Mouse (Mus musculus) embryonic facial prominence, embryonic 10.5 days (tissue): Measurements from ENCODE around the gene Rai1. TPM values are rescaled to one million over a fixed set of nuclear protein-coding genes. Genes with fewer than 3 reads are reported as not detected.

Source experiments
- DNase-seq: peaks from one replicate; pipeline ENCODE4 v3.0.0-alpha.2; 2017; ENCODE audit warnings: low spot score
- H3K27ac ChIP-seq: fragments of 300-500 bp; sonication (generic); replicated peaks from 2 replicates; pipeline ENCODE4 v1.5.1; 2016; ENCODE audit warnings: mild to moderate bottlenecking
- H3K27me3 ChIP-seq: fragments of 300-500 bp; sonication (generic); replicated peaks from 2 replicates; pipeline ENCODE4 v1.6.1; 2016; ENCODE audit warnings: low read depth, mild to moderate bottlenecking; ENCODE audit not compliant: poor library complexity, severe bottlenecking
- H3K36me3 ChIP-seq: fragments of 300-500 bp; sonication (generic); replicated peaks from 2 replicates; pipeline ENCODE4 v1.6.1; 2016; ENCODE audit warnings: mild to moderate bottlenecking, moderate library complexity
- H3K4me1 ChIP-seq: fragments of 300-500 bp; sonication (generic); 2 replicates; pipeline ENCODE4 v1.6.1; 2016
- H3K4me3 ChIP-seq: fragments of 300-500 bp; sonication (generic); 2 replicates; pipeline ENCODE4 v1.5.1; 2016; ENCODE audit warnings: mild to moderate bottlenecking, moderate library complexity
- H3K9me3 ChIP-seq: fragments of 300-500 bp; sonication (generic); 2 replicates; pipeline ENCODE4 v1.6.1; 2016; ENCODE audit warnings: mild to moderate bottlenecking
- WGBS: fragments of 180-500 bp; shearing (Covaris S2); methylation state at CpG from one replicate; pipeline ENCODE4 v1.1.7; 2016; 5-methylcytosine and 5-hydroxymethylcytosine counted together
- polyA plus RNA-seq: library from polyadenylated mRNA; unstranded; fragments of >200 nt; fragmentation: Nextera tagmentation; extraction: Ambion mirVana; gene quantifications from 2 replicates; pipeline ENCODE4 v1.2.1, GENCODE M21; 2016

The Rai1 gene
- polyA plus RNA-seq, 1 experiment from 2014 or later: 33.8 TPM

DNA sequence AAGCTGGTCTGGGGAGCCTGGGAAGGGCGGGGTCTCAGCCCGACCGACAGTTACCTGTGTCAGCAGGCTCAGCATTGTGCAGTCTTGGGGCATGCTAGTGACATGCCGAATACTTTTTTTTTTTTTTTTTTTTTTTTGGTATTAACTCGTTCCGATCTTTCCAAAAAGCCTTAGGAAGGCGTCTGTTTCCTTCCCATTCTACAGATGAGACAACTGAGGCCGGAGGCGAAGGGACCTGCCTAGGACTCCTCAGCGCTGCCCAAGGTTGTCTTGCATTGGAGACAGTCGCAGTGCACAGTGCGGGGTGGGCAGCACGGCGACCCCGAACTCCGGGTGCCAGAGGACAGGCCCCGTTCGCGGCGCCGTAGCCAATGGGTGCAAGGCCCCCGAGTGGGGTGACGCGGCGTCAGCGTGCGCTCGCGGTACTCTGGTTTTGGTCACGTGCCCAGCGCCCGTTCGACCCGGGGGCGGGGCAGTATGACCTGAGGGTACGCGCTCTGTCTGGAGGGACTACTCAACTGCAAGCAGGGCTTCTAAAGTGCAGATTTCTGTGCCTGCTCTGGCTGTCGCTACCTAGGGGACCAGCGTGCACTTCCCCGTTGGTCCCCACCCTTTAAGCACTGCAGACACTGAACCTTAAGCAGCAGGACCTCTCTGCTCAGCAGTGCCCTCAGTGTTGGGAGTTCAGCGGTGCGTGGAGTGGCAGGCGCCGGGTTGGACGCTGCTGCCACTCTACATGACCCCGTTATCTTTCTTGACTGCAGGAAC lies 117.8 kb downstream of the Rai1 start, which contains the start of gene Srebf1:
TSS of gene Srebf1 (minus strand) at position 113 of the 768 bp plus-strand sequence.
- peaks cover 61% of the 10 kb centered on the region for H3K4me1 ChIP-seq
- H3K4me3 ChIP-seq: peak within 1 kb of the TSS; percentile 58
- H3K27ac ChIP-seq: peak within 1 kb of the TSS; percentile 75
- 6% methylated on average over 46 of the region's 46 CpGs for WGBS
- peaks cover 13% of the 10 kb centered on the region for H3K36me3 ChIP-seq
- peaks cover 4% of the 10 kb centered on the region; the same call in 1 of the 2 replicates for H3K27me3 ChIP-seq
- no peaks in the 10 kb centered on the region for H3K9me3 ChIP-seq
- DNase-seq: peak; percentile 91

DNA sequence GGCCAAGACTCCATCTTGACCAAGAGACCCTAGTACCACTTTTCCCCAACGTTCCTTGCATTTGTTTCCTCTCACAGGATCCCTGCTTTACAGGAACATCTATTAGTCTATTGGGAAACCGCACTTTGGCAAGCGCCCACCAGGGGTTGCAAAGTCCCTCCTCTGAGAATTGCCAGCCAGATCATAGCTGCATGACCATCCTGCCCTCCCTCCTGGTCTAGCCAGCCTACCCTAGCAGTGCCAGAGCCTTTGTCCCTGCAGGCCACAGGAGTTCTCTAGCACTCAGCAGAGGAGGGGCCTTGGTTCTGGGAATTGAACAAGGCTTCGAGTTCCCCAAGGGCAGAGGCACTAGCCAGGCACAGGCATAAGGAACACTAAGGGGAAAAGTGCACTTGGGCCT lies 119.9 kb downstream of the Rai1 start:
- H3K4me3 ChIP-seq: no peak overlapping the region
- peaks cover 64% of the 10 kb centered on the region for H3K4me1 ChIP-seq
- H3K36me3 ChIP-seq: peaks cover 2% of the 10 kb centered on the region; the same call in 1 of the 2 replicates
- WGBS: 52% methylated on average over 4 of the region's 4 CpGs
- H3K9me3 ChIP-seq: no peaks in the 10 kb centered on the region
- peaks cover 4% of the 10 kb centered on the region; the same call in 1 of the 2 replicates for H3K27me3 ChIP-seq
- DNase-seq: no peak
- peak overlapping the region; percentile 16; the same call in 1 of the 2 replicates for H3K27ac ChIP-seq

DNA sequence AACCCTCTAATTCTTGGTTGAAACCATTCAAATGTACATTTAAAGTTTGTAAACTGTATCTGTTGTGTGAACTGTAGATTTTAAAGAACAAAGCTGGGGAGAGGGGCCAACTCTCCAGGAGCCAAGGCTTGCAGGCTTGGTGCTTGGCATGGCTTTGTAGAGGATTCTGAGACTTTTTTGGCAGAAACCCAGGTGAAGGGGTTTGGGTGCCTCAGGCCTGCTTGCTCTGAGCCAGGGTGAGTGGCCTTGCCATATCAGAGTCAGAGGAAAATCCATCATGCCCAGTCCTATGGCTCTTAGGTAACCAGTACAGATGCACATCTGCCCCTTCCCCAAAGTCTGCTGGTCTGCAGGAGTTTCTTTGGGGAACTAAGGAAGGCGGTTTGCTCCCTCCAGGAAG lies 121.1 kb downstream of the Rai1 start:
- 69% methylated on average over 1 of the region's 1 CpGs for WGBS
- no peak overlapping the region for H3K4me3 ChIP-seq
- no peak for DNase-seq
- H3K4me1 ChIP-seq: peaks cover 63% of the 10 kb centered on the region
- peaks cover 4% of the 10 kb centered on the region; the same call in 1 of the 2 replicates for H3K27me3 ChIP-seq
- no peak overlapping the region for H3K27ac ChIP-seq
- H3K9me3 ChIP-seq: no peaks in the 10 kb centered on the region
- H3K36me3 ChIP-seq: peaks cover 4% of the 10 kb centered on the region; the same call in 1 of the 2 replicates

DNA sequence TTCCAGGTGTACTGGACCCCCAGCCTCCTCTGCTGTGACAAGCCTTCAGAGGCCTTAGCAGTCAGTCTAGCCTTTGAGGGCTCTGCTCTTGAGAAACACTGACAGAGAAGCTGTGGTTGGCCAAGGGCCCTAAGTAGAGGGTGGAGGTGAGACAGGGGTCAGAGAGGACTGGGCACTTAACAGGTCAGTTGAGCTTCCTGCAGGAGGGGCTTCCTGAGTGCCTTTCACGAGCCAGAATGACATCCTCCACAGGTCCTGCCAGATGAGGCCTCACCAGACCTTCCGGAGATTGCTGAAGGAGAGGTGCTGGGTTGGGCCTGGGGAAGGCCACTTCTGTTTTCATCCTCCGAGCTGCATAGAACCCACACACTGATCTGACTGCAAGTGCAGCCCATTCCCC lies 123.7 kb downstream of the Rai1 start:
- no peak overlapping the region for H3K4me3 ChIP-seq
- 71% methylated on average over 3 of the region's 3 CpGs for WGBS
- no peak overlapping the region for H3K27ac ChIP-seq
- no peaks in the 10 kb centered on the region for H3K9me3 ChIP-seq
- no peak for DNase-seq
- no peaks in the 10 kb centered on the region for H3K27me3 ChIP-seq
- peaks cover 58% of the 10 kb centered on the region for H3K4me1 ChIP-seq
- peaks cover 4% of the 10 kb centered on the region; the same call in 1 of the 2 replicates for H3K36me3 ChIP-seq

DNA sequence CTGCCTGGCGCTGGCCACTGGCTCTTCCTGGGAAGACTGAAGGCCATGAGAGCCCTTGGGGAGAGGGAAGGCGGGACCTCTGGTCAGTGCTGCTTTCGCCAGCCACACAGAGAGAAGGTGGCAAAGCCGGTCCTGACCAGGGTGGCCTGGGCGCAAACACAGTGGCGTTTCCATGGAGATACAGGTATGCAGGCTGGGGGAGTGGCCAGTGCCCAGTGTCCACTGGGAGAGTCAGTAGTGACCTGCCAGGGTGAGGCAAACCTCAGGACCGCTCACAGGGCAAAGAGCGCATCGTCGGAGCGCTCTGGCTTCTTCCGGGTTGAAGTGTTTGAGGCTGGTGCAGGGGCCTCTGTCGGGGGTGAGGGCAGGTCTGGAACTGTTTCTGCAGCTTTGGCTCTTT lies 125.0 kb downstream of the Rai1 start:
- Histone ChIP-seq H3K27ac (peak overlapping the region; percentile 46; the same call in 1 of the 2 replicates), H3K4me1 (peaks cover 55% of the 10 kb centered on the region)
- WGBS: 66% methylated on average over 13 of the region's 13 CpGs

DNA sequence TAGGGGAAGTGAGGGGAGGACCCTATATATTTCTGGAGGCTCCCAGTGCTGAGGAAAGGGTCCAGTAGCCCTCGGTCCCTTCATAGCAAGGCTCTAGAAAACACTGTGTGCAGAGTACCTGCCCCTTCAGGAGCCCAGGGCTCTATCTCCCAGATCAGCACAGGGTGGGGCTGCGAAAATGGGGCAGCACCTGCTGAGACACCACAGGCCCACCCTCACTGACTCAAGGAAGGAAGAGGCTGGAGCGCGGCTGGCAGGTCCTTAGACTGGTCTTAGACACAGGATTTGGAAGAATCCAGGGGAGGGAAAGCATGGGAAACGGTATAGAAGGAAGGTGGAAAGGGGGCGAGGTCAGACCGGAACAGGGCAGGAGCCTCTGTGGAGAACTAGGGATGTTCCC lies 125.7 kb downstream of the Rai1 start:
- Histone ChIP-seq H3K9me3 (no peaks in the 10 kb centered on the region), H3K27ac (peak overlapping the region; percentile 46), H3K4me1 (peaks cover 55% of the 10 kb centered on the region), H3K36me3 (peaks cover 7% of the 10 kb centered on the region; the same call in 1 of the 2 replicates), H3K27me3 (no peaks in the 10 kb centered on the region), H3K4me3 (no peak overlapping the region)
- 88% methylated on average over 7 of the region's 7 CpGs for WGBS
- DNase-seq: no peak

More for the DNA sequence above, 125.0 kb downstream of the Rai1 start:
- Histone ChIP-seq H3K4me3 (no peak overlapping the region), H3K36me3 (peaks cover 4% of the 10 kb centered on the region; the same call in 1 of the 2 replicates), H3K9me3 (no peaks in the 10 kb centered on the region), H3K27me3 (no peaks in the 10 kb centered on the region)
- DNase-seq: peak; percentile 39

DNA sequence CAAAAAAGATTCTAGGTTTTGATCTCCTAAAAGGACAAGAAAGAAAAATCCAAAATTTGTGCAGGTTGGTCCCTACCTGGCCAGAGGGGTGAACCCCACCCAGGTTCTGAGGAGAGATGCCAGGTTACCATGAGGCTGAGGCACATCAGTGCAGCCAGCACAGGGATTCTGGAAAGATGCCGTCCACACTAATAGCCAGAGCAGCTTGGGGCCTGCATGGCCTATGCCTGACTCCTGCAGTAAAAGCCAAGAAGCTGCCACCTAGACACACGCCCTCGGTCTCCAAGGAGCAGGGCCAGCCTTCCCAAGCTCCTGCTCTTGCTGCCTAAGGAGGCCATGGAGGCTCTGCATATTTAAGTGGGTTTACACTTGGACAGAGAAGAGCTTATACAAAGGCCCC lies 126.5 kb downstream of the Rai1 start:
- Histone ChIP-seq H3K36me3 (peaks cover 7% of the 10 kb centered on the region; the same call in 1 of the 2 replicates), H3K4me3 (no peak overlapping the region), H3K4me1 (peaks cover 55% of the 10 kb centered on the region), H3K27ac (no peak overlapping the region), H3K9me3 (no peaks in the 10 kb centered on the region), H3K27me3 (no peaks in the 10 kb centered on the region)
- 79% methylated on average over 3 of the region's 3 CpGs for WGBS
- no peak for DNase-seq

DNA sequence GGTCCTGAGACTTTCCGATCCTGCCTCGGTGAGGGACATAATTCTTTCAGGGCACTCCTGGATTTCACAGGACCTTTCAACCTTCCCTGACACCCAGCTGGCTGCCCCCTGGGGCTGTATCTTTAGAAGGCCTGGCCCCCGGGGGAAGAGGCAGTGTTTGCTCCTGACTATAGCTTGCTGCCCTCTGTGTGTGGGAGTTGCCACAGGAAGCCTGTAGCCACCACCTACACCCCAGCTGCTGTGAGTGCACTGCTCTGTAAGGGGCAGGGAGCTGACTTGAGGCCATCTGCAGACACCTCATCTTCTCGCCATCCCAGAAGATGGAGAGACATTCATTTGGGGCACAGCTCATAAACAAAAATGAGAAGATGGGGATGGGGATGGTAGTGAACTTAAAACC lies 127.1 kb downstream of the Rai1 start:
- no peak for DNase-seq
- Histone ChIP-seq H3K36me3 (peaks cover 7% of the 10 kb centered on the region; the same call in 1 of the 2 replicates), H3K4me1 (peaks cover 53% of the 10 kb centered on the region), H3K4me3 (no peak overlapping the region), H3K27ac (no peak overlapping the region), H3K27me3 (no peaks in the 10 kb centered on the region), H3K9me3 (no peaks in the 10 kb centered on the region)
- 56% methylated on average over 4 of the region's 4 CpGs for WGBS

DNA sequence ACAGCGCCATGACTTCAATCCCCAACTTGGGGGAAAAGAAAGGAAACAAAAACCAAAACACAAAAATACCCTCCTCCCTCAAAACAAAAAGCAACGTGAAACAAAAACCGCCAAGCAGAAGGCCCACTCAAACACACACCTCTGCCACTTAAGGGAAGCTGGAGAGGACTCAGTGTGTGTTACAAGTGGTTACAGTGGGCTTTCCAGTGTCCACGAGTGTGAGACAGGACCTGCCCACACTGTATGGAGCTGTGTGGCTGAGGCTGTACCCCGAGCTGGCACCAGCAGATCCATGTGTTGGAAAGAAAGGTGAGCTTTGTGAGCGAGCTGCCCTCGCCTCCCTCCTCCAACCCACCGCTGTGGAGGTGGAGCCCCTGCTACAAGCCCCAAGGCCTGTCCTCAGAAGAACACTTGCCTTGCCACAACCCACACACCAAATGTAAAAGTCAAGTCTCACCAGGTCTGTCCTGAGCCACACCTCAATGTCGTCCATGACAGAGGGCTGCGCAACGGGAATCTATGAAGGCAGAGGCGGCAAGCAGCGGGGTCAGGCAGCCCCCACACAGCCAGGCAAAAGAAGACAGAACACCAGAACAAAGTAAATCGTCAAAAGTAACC lies 127.7 kb downstream of the Rai1 start:
- Histone ChIP-seq H3K27ac (peak overlapping the region; percentile 58; the same call in 1 of the 2 replicates), H3K36me3 (peaks cover 7% of the 10 kb centered on the region; the same call in 1 of the 2 replicates), H3K27me3 (no peaks in the 10 kb centered on the region), H3K9me3 (no peaks in the 10 kb centered on the region), H3K4me1 (peaks cover 49% of the 10 kb centered on the region), H3K4me3 (no peak overlapping the region)
- no peak for DNase-seq
- 77% methylated on average over 14 of the region's 14 CpGs for WGBS

DNA sequence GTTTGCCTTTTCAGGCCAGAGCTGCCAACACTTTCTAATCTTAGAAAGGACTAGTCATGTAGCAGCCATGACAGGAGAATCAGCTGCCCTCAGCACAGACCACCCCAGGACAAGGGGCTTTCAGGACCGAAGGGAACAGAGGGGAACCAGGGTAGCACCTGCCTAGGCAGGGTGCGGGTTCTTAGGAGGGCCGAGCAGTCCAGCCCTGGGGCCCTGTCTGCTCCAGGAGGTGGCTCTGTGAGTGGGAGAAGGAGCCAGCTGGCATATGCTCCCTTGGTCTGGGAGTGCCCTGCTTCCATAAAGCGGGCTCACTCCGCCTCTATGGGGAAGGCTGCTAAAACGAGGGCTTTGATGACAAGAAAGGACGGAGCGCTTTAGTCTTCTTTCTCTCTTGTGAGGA lies 128.4 kb downstream of the Rai1 start:
- no peak for DNase-seq
- H3K4me1 ChIP-seq: peaks cover 46% of the 10 kb centered on the region
- H3K36me3 ChIP-seq: peaks cover 7% of the 10 kb centered on the region; the same call in 1 of the 2 replicates
- H3K27ac ChIP-seq: peak overlapping the region; percentile 12; the same call in 1 of the 2 replicates
- WGBS: 73% methylated on average over 8 of the region's 8 CpGs
- H3K9me3 ChIP-seq: no peaks in the 10 kb centered on the region
- no peaks in the 10 kb centered on the region for H3K27me3 ChIP-seq
- H3K4me3 ChIP-seq: no peak overlapping the region

DNA sequence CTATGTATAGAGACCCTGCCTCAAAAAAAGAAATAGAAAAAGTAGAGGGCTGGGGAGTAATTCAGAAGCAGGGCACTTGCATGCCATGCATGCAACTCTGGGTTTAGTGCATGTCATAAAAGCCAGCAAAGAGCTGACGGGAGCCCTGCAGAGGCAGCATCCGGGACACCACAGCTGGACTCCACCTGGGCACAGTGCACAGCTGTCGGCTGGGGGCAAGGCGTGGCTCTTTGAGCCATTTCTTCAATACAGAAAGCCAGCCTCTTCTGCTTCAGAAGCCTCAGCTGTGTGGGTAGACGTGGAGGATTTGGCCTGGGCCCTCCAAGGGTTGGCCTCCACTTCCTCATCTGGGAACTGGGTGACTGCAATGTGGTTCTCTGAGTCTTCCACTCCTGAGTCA lies 130.5 kb downstream of the Rai1 start:
- Histone ChIP-seq H3K27me3 (no peaks in the 10 kb centered on the region), H3K27ac (no peak overlapping the region), H3K4me1 (peaks cover 25% of the 10 kb centered on the region), H3K4me3 (no peak overlapping the region), H3K36me3 (peaks cover 10% of the 10 kb centered on the region), H3K9me3 (no peaks in the 10 kb centered on the region)
- no peak for DNase-seq
- 85% methylated on average over 5 of the region's 5 CpGs for WGBS

DNA sequence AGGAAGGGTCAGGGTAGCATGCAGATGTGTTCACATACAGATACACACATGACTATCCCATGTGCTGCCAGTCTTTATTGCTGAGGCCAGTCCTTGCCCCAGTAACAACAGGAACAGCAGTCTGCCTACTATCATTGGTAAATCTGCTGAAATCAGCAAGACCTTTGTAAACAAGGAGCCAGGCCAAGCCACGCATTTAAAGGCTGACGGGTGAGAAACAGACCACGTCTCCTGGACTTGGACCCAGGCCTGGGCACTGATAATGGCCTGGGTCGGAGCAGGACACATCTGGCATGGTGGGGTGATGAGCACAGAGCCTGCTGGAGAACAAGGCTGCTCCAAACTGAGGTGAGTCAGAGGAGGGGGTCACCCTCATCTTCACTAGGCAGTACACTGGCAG lies 135.7 kb downstream of the Rai1 start:
- H3K9me3 ChIP-seq: no peaks in the 10 kb centered on the region
- H3K36me3 ChIP-seq: peaks cover 23% of the 10 kb centered on the region
- H3K4me1 ChIP-seq: 0 out of 2 replicates have a peak, but pooled peaks cover 6% of the 10 kb centered on the region
- no peaks in the 10 kb centered on the region for H3K27me3 ChIP-seq
- DNase-seq: no peak
- H3K27ac ChIP-seq: no peak overlapping the region
- no peak overlapping the region for H3K4me3 ChIP-seq
- 91% methylated on average over 4 of the region's 4 CpGs for WGBS
